Mouse (Mus musculus): ENCODE results near the gene Trp53bp2. TPM values are rescaled to one million over a fixed set of nuclear protein-coding genes. Genes with fewer than 3 reads are reported as not detected.
A peak's percentile ranks its signal among the peaks of the same experiment; 100 is the strongest.

Trp53bp2 gene
- polyA plus RNA-seq, 1 experiment from 2014 or later = 25.5 TPM

DNA sequence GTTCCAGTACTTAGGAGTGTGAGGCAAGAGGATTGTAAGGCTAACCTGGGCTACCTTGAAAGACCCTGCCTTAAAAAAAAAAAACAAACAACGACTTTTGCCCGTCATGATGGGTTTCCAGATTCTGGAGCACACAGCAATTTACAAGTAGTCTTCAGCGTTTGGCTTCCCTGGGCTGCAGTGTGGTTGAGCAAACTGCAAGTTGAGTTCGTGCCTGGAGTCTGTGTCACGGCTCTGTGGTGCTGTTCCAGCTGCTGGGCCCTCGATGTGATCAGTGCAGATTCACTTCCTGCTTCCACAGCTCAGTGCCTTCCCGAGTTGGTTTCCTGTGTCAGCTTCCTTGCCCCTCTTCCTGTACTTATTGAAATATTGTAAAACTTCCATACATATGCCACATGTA lies 52.3 kb downstream of the Trp53bp2 start:
- Histone ChIP-seq H3K4me3 (replicated peaks; ENCODE audit: low read depth, low read length) (no peak overlapping the region), H3K9me3 (ENCODE audit: control insufficient read depth, low read length) (no peaks in the 10 kb centered on the region), H3K27ac (replicated peaks; ENCODE audit: low read depth, low read length) (no peak overlapping the region; the same call in 1 of the 2 replicates), H3K36me3 (ENCODE audit: control insufficient read depth, insufficient read depth, low read length) (peaks cover 36% of the 10 kb centered on the region), H3K4me2 (ENCODE audit: low read length) (no peak overlapping the region), H3K4me1 (ENCODE audit: control insufficient read depth, insufficient read depth, low read length) (no peaks in the 10 kb centered on the region), H3K27me3 (ENCODE audit: control insufficient read depth, insufficient read depth, low read length) (no peaks in the 10 kb centered on the region), H3K9ac (replicated peaks; ENCODE audit: low read length) (no peak overlapping the region)
- DNase-seq (no peak), ATAC-seq (ENCODE audit: low FRiP score, low TSS enrichment) (no peak)
- WGBS = 76% methylated on average over 7 of the region's 7 CpGs

DNA sequence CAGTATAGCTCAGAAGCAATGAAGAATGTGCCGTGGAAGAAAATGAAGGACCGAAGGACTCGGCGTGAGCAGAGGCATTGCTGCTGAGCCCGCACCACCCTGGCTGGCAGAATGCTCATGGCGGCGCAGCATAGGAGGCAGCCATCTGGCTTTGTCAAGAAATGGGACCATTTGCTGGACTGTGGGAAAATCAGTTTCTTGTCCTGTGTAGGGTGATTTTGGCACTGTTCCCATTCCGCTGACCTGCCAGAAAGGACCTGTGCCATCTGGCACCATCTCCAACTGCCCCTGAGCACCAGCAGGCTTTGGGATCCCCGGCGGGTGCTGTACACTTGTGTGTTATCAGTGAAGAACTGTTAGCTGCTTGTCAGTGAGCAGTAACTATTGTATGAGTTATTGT lies 52.8 kb downstream of the Trp53bp2 start:
- no peak overlapping the region for H3K9ac ChIP-seq (replicated peaks; ENCODE audit: low read length)
- ATAC-seq (ENCODE audit: low FRiP score, low TSS enrichment) (no peak), DNase-seq (peak; percentile 47)
- H3K36me3 ChIP-seq (ENCODE audit: control insufficient read depth, insufficient read depth, low read length) = peaks cover 35% of the 10 kb centered on the region
- no peaks in the 10 kb centered on the region for H3K9me3 ChIP-seq (ENCODE audit: control insufficient read depth, low read length)
- H3K4me2 ChIP-seq (ENCODE audit: low read length) = no peak overlapping the region
- no peaks in the 10 kb centered on the region for H3K4me1 ChIP-seq (ENCODE audit: control insufficient read depth, insufficient read depth, low read length)
- H3K27me3 ChIP-seq (ENCODE audit: control insufficient read depth, insufficient read depth, low read length) = no peaks in the 10 kb centered on the region
- 0 out of 2 replicates have a peak overlapping the region, but pooled peaks have one; percentile 13 for H3K27ac ChIP-seq (replicated peaks; ENCODE audit: low read depth, low read length)
- 80% methylated on average over 10 of the region's 10 CpGs for WGBS
- H3K4me3 ChIP-seq (replicated peaks; ENCODE audit: low read depth, low read length) = no peak overlapping the region

GRCm38 (mm10) chr1:182465309-182465708 lies 56.3 kb downstream of the Trp53bp2 start:
- whole genome bisulfite sequencing = 88% methylated on average over 4 of the region's 4 CpGs
- H3K36me3 ChIP-seq (ENCODE audit: control insufficient read depth, insufficient read depth, low read length) = peaks cover 45% of the 10 kb centered on the region

GRCm38 (mm10) chr1:182465978-182466377 lies 57.0 kb downstream of the Trp53bp2 start:
- Histone ChIP-seq H3K4me1 (ENCODE audit: control insufficient read depth, insufficient read depth, low read length) (no peaks in the 10 kb centered on the region), H3K9me3 (ENCODE audit: control insufficient read depth, low read length) (no peaks in the 10 kb centered on the region), H3K9ac (replicated peaks; ENCODE audit: low read length) (no peak overlapping the region), H3K4me2 (ENCODE audit: low read length) (no peak overlapping the region), H3K27me3 (ENCODE audit: control insufficient read depth, insufficient read depth, low read length) (no peaks in the 10 kb centered on the region), H3K36me3 (ENCODE audit: control insufficient read depth, insufficient read depth, low read length) (peaks cover 51% of the 10 kb centered on the region), H3K4me3 (replicated peaks; ENCODE audit: low read depth, low read length) (no peak overlapping the region), H3K27ac (replicated peaks; ENCODE audit: low read depth, low read length) (no peak overlapping the region)
- WGBS = 93% methylated on average over 4 of the region's 4 CpGs
- ATAC-seq (ENCODE audit: low FRiP score, low TSS enrichment) (no peak), DNase-seq (no peak)

More at GRCm38 (mm10) chr1:182465309-182465708, 56.3 kb downstream of the Trp53bp2 start:
- no peak overlapping the region for H3K4me3 ChIP-seq (replicated peaks; ENCODE audit: low read depth, low read length)
- no peak overlapping the region for H3K4me2 ChIP-seq (ENCODE audit: low read length)
- DNase-seq (no peak), ATAC-seq (ENCODE audit: low FRiP score, low TSS enrichment) (no peak)
- H3K9ac ChIP-seq (replicated peaks; ENCODE audit: low read length) = no peak overlapping the region
- H3K27me3 ChIP-seq (ENCODE audit: control insufficient read depth, insufficient read depth, low read length) = no peaks in the 10 kb centered on the region
- no peaks in the 10 kb centered on the region for H3K9me3 ChIP-seq (ENCODE audit: control insufficient read depth, low read length)
- H3K27ac ChIP-seq (replicated peaks; ENCODE audit: low read depth, low read length) = no peak overlapping the region
- no peaks in the 10 kb centered on the region for H3K4me1 ChIP-seq (ENCODE audit: control insufficient read depth, insufficient read depth, low read length)

DNA sequence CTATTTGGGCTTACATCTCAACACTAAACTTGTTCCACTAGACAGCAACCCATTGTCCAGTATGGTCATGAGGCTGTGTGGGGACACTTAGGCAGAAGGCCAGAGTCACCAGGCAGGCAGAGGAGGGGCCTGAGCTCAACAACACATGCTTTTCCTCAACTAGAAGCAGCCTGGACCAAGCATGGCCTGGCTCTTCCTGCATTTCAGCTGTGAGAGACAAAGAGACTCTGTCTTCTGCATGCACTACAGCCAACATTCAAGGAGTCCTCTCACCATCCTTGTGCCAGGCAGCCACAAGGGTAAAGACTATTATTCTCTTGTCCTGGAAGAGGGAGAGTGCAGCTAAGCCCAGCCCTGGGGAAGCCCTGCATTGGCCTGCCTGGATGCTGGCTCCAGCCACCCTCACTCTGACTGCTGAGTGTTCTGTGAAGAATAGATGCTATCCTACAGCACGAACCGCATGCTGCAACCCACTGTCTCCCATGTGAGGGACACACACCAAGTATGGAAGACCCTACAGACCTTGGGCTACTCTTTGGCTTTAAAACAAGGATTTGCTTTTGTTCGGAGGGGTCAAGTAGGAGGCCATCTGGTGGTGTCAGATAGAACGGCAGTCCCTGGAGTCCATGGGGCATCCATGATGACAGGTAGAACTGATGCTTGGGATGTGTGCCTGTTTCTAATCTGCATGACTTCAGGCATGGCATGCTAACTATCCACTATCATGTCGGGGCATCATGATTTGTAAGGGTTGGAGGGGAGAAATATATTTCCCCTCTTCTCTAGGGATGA lies 66.2 kb downstream of the Trp53bp2 start:
- Histone ChIP-seq H3K4me1 (ENCODE audit: control insufficient read depth, insufficient read depth, low read length) (no peaks in the 10 kb centered on the region), H3K27me3 (ENCODE audit: control insufficient read depth, insufficient read depth, low read length) (no peaks in the 10 kb centered on the region), H3K9ac (replicated peaks; ENCODE audit: low read length) (no peak overlapping the region), H3K4me2 (ENCODE audit: low read length) (no peak overlapping the region), H3K4me3 (replicated peaks; ENCODE audit: low read depth, low read length) (no peak overlapping the region), H3K27ac (replicated peaks; ENCODE audit: low read depth, low read length) (no peak overlapping the region), H3K9me3 (ENCODE audit: control insufficient read depth, low read length) (no peaks in the 10 kb centered on the region), H3K36me3 (ENCODE audit: control insufficient read depth, insufficient read depth, low read length) (peaks cover 82% of the 10 kb centered on the region)
- DNase-seq = no peak
- no peak for ATAC-seq (ENCODE audit: low FRiP score, low TSS enrichment)
- 94% methylated on average over 5 of the region's 5 CpGs for WGBS

- Histone ChIP-seq H3K4me1 (ENCODE audit: control insufficient read depth, insufficient read depth, low read length) (no peaks in the 10 kb centered on the region), H3K4me2 (ENCODE audit: low read length) (no peak overlapping the region), H3K27me3 (ENCODE audit: control insufficient read depth, insufficient read depth, low read length) (no peaks in the 10 kb centered on the region), H3K9ac (replicated peaks; ENCODE audit: low read length) (no peak overlapping the region), H3K27ac (replicated peaks; ENCODE audit: low read depth, low read length) (no peak overlapping the region), H3K9me3 (ENCODE audit: control insufficient read depth, low read length) (no peaks in the 10 kb centered on the region), H3K4me3 (replicated peaks; ENCODE audit: low read depth, low read length) (no peak overlapping the region), H3K36me3 (ENCODE audit: control insufficient read depth, insufficient read depth, low read length) (peaks cover 84% of the 10 kb centered on the region)
- DNase-seq = no peak
- ATAC-seq (ENCODE audit: low FRiP score, low TSS enrichment) = no peak
- 94% methylated on average over 4 of the region's 4 CpGs for WGBS
Measured at GRCm38 (mm10) chr1:182478935-182479334, 70.0 kb downstream of the Trp53bp2 start.

DNA sequence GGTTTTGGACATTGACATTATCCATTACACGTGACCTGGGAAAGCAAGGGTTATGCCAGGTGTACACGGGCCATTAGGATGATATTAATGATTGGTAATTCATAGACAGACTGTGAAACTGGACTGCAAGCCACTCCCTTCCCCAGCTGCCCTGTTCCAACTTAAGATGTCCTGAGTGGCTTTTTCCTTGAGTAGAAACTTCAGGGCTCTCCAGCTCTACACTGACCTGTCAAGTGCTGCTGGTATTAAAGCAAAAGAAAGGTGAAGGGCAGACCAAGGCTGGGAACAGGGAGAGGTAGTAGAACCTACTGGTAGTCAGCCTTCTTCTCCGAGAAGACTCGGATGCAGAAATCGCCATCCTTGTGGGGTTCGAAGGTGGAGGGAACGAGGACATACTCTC lies 72.2 kb downstream of the Trp53bp2 start:
- Histone ChIP-seq H3K4me2 (ENCODE audit: low read length) (no peak overlapping the region), H3K27me3 (ENCODE audit: control insufficient read depth, insufficient read depth, low read length) (no peaks in the 10 kb centered on the region), H3K4me1 (ENCODE audit: control insufficient read depth, insufficient read depth, low read length) (no peaks in the 10 kb centered on the region), H3K27ac (replicated peaks; ENCODE audit: low read depth, low read length) (no peak overlapping the region), H3K4me3 (replicated peaks; ENCODE audit: low read depth, low read length) (no peak overlapping the region), H3K9ac (replicated peaks; ENCODE audit: low read length) (no peak overlapping the region), H3K9me3 (ENCODE audit: control insufficient read depth, low read length) (no peaks in the 10 kb centered on the region), H3K36me3 (ENCODE audit: control insufficient read depth, insufficient read depth, low read length) (peaks cover 87% of the 10 kb centered on the region)
- DNase-seq (no peak), ATAC-seq (ENCODE audit: low FRiP score, low TSS enrichment) (no peak)
- WGBS = 96% methylated on average over 7 of the region's 7 CpGs

- ATAC-seq (ENCODE audit: low FRiP score, low TSS enrichment) = no peak
- no peak overlapping the region for H3K27ac ChIP-seq (replicated peaks; ENCODE audit: low read depth, low read length)
- H3K36me3 ChIP-seq (ENCODE audit: control insufficient read depth, insufficient read depth, low read length) = peaks cover 89% of the 10 kb centered on the region
Measured at GRCm38 (mm10) chr1:182481646-182482295, 72.8 kb downstream of the Trp53bp2 start.

More at GRCm38 (mm10) chr1:182481646-182482295, 72.8 kb downstream of the Trp53bp2 start:
- 92% methylated on average over 10 of the region's 10 CpGs for WGBS
- Histone ChIP-seq H3K27me3 (ENCODE audit: control insufficient read depth, insufficient read depth, low read length) (no peaks in the 10 kb centered on the region), H3K9ac (replicated peaks; ENCODE audit: low read length) (no peak overlapping the region), H3K4me1 (ENCODE audit: control insufficient read depth, insufficient read depth, low read length) (no peaks in the 10 kb centered on the region), H3K4me2 (ENCODE audit: low read length) (no peak overlapping the region), H3K4me3 (replicated peaks; ENCODE audit: low read depth, low read length) (no peak overlapping the region), H3K9me3 (ENCODE audit: control insufficient read depth, low read length) (no peaks in the 10 kb centered on the region)
- DNase-seq = no peak

Data from midbrain, embryonic 14.5 days (tissue).